24 mouse cellular contexts compared by ENCODE assay signal in the genomic region with DNA sequence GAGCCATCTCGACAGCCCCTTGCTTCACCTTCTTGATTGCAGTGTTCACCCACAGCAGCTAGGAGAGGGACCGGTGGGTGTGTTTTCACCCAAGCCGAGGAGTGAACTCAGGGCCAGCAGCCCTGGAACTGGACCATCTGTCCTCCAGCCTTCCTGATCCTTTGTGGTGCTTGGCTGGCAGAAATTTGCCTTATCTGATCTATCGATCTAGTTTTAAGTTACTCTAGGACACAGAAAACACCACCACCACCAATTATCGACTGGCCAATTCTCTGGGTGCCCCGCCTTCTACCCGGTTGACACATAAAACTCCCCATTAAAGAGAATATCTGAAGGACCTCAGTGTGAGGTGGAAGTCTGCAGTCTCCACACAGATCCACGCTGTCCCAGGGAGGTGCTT.
"Had no signal": no experiment of that assay in that cellular context is flagged by ENCODE, and none has a peak within 500 bp of the region (broad histone marks: within the 10 kb centered on the region; RNA-seq: fewer than 3 reads in every experiment).

No protein-coding gene starts in this region.

- H3K9me3 ChIP-seq: heart, embryonic 12.5 days; hindbrain, embryonic 13.5 days; hindbrain, embryonic 15.5 days; kidney, embryonic 15.5 days; limb, embryonic 13.5 days; limb, embryonic 15.5 days; liver, embryonic 12.5 days had no signal

- H3K4me1 ChIP-seq: heart, embryonic 12.5 days; hindbrain, embryonic 13.5 days; hindbrain, embryonic 15.5 days; limb, embryonic 13.5 days; limb, embryonic 15.5 days; liver, embryonic 12.5 days had no signal

- ATAC-seq: hindbrain, postnatal 0 days; intestine, embryonic 16.5 days; liver, embryonic 12.5 days had no signal

- H3K9ac ChIP-seq: heart, embryonic 12.5 days; hindbrain, embryonic 13.5 days; hindbrain, embryonic 15.5 days; kidney, embryonic 15.5 days; limb, embryonic 13.5 days; limb, embryonic 15.5 days; liver, embryonic 12.5 days had no signal

- H3K27me3 ChIP-seq: heart, embryonic 12.5 days; hindbrain, embryonic 13.5 days; hindbrain, embryonic 15.5 days; kidney, embryonic 15.5 days; limb, embryonic 13.5 days; limb, embryonic 15.5 days; liver, embryonic 12.5 days had no signal

- H3K27ac ChIP-seq: heart, adult 2 months; hindbrain, embryonic 13.5 days; hindbrain, embryonic 15.5 days; hindbrain, postnatal 0 days; kidney, embryonic 15.5 days; kidney, postnatal 0 days; limb, embryonic 13.5 days; limb, embryonic 15.5 days; liver, embryonic 12.5 days had no signal

- H3K4me2 ChIP-seq: heart, embryonic 12.5 days; hindbrain, embryonic 13.5 days; hindbrain, embryonic 15.5 days; kidney, embryonic 15.5 days; limb, embryonic 13.5 days; limb, embryonic 15.5 days; liver, embryonic 12.5 days had no signal

- H3K4me3 ChIP-seq: heart, adult 2 months; heart, embryonic 12.5 days; hindbrain, embryonic 13.5 days; hindbrain, embryonic 15.5 days; kidney, embryonic 15.5 days; limb, embryonic 13.5 days; limb, embryonic 15.5 days; liver, embryonic 12.5 days had no signal

- DNase-seq: gastrocnemius, postnatal 14 days; gastrocnemius, postnatal 36 days; heart, adult 11 months; heart, adult 2 months; heart, postnatal 10 days; heart, postnatal 36 days; kidney, adult 11 months; kidney, adult 2 months; kidney, adult 9 months; kidney, postnatal 14 days; kidney, postnatal 36 days; layer of hippocampus, adult 9-11 months; layer of hippocampus, postnatal 36 days; left cerebral cortex, postnatal 4 days had no signal

- H3K36me3 ChIP-seq: heart, embryonic 12.5 days; hindbrain, embryonic 13.5 days; hindbrain, embryonic 15.5 days; kidney, embryonic 15.5 days; limb, embryonic 15.5 days had no signal
